Mouse (Mus musculus) heart, embryonic 12.5 days (tissue): ENCODE results near the gene Ncapg2. TPM values are rescaled to one million over a fixed set of nuclear protein-coding genes. Genes with fewer than 3 reads are reported as not detected.
A peak's percentile ranks its signal among the peaks of the same experiment; 100 is the strongest.

Experiments used
- ATAC-seq: fragments of 200-750 bp; cut with Nextera tagmentation; 2 replicates; pipeline ENCODE4 v1.8.0; 2017; ENCODE audit warnings: moderate TSS enrichment, moderate library complexity; ENCODE audit not compliant: insufficient number of reproducible peaks, low FRiP score
- H3K27ac ChIP-seq: fragments of 300-500 bp; sonication (generic); 2 replicates; pipeline ENCODE4 v1.5.1; 2016; ENCODE audit warnings: mild to moderate bottlenecking, moderate library complexity; ENCODE audit not compliant: poor library complexity, severe bottlenecking
- H3K27me3 ChIP-seq: fragments of 300-500 bp; sonication (generic); replicated peaks from 2 replicates; pipeline ENCODE4 v1.6.1; 2016; ENCODE audit warnings: mild to moderate bottlenecking, moderate library complexity
- H3K36me3 ChIP-seq: fragments of 300-500 bp; sonication (generic); 2 replicates; pipeline ENCODE4 v1.6.1; 2016; ENCODE audit warnings: mild to moderate bottlenecking, moderate library complexity
- H3K4me1 ChIP-seq: fragments of 300-500 bp; sonication (generic); replicated peaks from 2 replicates; pipeline ENCODE4 v1.6.1; 2016; ENCODE audit warnings: mild to moderate bottlenecking
- H3K4me2 ChIP-seq: fragments of 300-500 bp; sonication (generic); 2 replicates; pipeline ENCODE4 v1.6.1; 2016; ENCODE audit warnings: mild to moderate bottlenecking, moderate library complexity
- H3K4me3 ChIP-seq: fragments of 300-500 bp; sonication (generic); 2 replicates; pipeline ENCODE4 v1.5.1; 2016; ENCODE audit warnings: mild to moderate bottlenecking
- H3K9ac ChIP-seq: fragments of 300-500 bp; sonication (generic); 2 replicates; pipeline ENCODE4 v1.6.1; 2016; ENCODE audit warnings: mild to moderate bottlenecking, moderate library complexity
- H3K9me3 ChIP-seq: fragments of 300-500 bp; sonication (generic); replicated peaks from 2 replicates; pipeline ENCODE4 v1.6.1; 2016; ENCODE audit warnings: mild to moderate bottlenecking, moderate library complexity
- WGBS: fragments of 180-500 bp; shearing (Covaris S2); methylation state at CpG from one replicate; pipeline ENCODE4 v1.1.7; 2016; 5-methylcytosine and 5-hydroxymethylcytosine counted together
- polyA plus RNA-seq: library from polyadenylated mRNA; unstranded; fragments of >200 nt; fragmentation: Nextera tagmentation; extraction: Ambion mirVana; gene quantifications from 2 replicates; pipeline ENCODE4 v1.2.1, GENCODE M21; 2016

Ncapg2 gene
- polyA plus RNA-seq, 1 experiment from 2014 or later, result 36.7 TPM

GRCm38 (mm10) chr12:116396072-116396695, 9.0 kb upstream of the Ncapg2 start:
- Histone ChIP-seq H3K4me2 (no peak overlapping the region), H3K4me1 (no peaks in the 10 kb centered on the region), H3K36me3 (no peaks in the 10 kb centered on the region), H3K4me3 (no peak overlapping the region), H3K9me3 (no peaks in the 10 kb centered on the region), H3K27ac (no peak overlapping the region), H3K27me3 (no peaks in the 10 kb centered on the region), H3K9ac (no peak overlapping the region)
- WGBS, result 72% methylated on average over 2 of the region's 2 CpGs
- ATAC-seq, result no peak

GRCm38 (mm10) chr12:116404012-116404679, 1.1 kb upstream of the Ncapg2 start:
- Histone ChIP-seq H3K27ac (no peak overlapping the region), H3K9ac (peak overlapping the region; percentile 69; the same call in 1 of the 2 replicates), H3K4me2 (peak overlapping the region; percentile 87), H3K36me3 (peaks cover 36% of the 10 kb centered on the region), H3K27me3 (no peaks in the 10 kb centered on the region), H3K4me1 (peaks cover 10% of the 10 kb centered on the region), H3K4me3 (peak overlapping the region; percentile 87), H3K9me3 (peaks cover 17% of the 10 kb centered on the region)
- ATAC-seq, result no peak
- 95% methylated on average over 18 of the region's 18 CpGs for WGBS

GRCm38 (mm10) chr12:116405836-116406155, 594 bp downstream of the Ncapg2 start:
- ATAC-seq, result peak; percentile 35
- Histone ChIP-seq H3K9me3 (peaks cover 17% of the 10 kb centered on the region), H3K27me3 (no peaks in the 10 kb centered on the region), H3K4me2 (peak overlapping the region; percentile 87), H3K36me3 (peaks cover 45% of the 10 kb centered on the region), H3K9ac (peak overlapping the region; percentile 88), H3K4me1 (peaks cover 10% of the 10 kb centered on the region), H3K4me3 (peak overlapping the region; percentile 87), H3K27ac (no peak overlapping the region; the same call in 1 of the 2 replicates)
- WGBS, result 11% methylated on average over 8 of the region's 8 CpGs

GRCm38 (mm10) chr12:116407883-116408282, 2.7 kb downstream of the Ncapg2 start:
- ATAC-seq, result no peak
- H3K27me3 ChIP-seq, result no peaks in the 10 kb centered on the region
- H3K36me3 ChIP-seq, result peaks cover 47% of the 10 kb centered on the region
- H3K4me3 ChIP-seq, result no peak overlapping the region
- H3K4me2 ChIP-seq, result no peak overlapping the region
- peaks cover 10% of the 10 kb centered on the region for H3K4me1 ChIP-seq
- 90% methylated on average over 5 of the region's 5 CpGs for WGBS
- H3K9me3 ChIP-seq, result peaks cover 11% of the 10 kb centered on the region
- H3K27ac ChIP-seq, result no peak overlapping the region
- H3K9ac ChIP-seq, result no peak overlapping the region

GRCm38 (mm10) chr12:116414941-116415340, 9.7 kb downstream of the Ncapg2 start:
- H3K4me1 ChIP-seq, result no peaks in the 10 kb centered on the region
- no peaks in the 10 kb centered on the region for H3K9me3 ChIP-seq
- H3K4me3 ChIP-seq, result no peak overlapping the region
- no peaks in the 10 kb centered on the region for H3K27me3 ChIP-seq
- no peak for ATAC-seq
- no peak overlapping the region for H3K9ac ChIP-seq
- WGBS, result 92% methylated on average over 4 of the region's 4 CpGs
- H3K27ac ChIP-seq, result no peak overlapping the region
- H3K4me2 ChIP-seq, result no peak overlapping the region
- H3K36me3 ChIP-seq, result peaks cover 46% of the 10 kb centered on the region

GRCm38 (mm10) chr12:116416514-116416913, 11.3 kb downstream of the Ncapg2 start:
- ATAC-seq, result no peak
- no peak overlapping the region for H3K4me2 ChIP-seq
- no peaks in the 10 kb centered on the region for H3K9me3 ChIP-seq
- H3K27me3 ChIP-seq, result no peaks in the 10 kb centered on the region
- H3K4me3 ChIP-seq, result no peak overlapping the region
- H3K9ac ChIP-seq, result no peak overlapping the region
- peaks cover 49% of the 10 kb centered on the region for H3K36me3 ChIP-seq
- H3K27ac ChIP-seq, result no peak overlapping the region
- H3K4me1 ChIP-seq, result no peaks in the 10 kb centered on the region
- 94% methylated on average over 1 of the region's 1 CpGs for WGBS

GRCm38 (mm10) chr12:116421656-116422055, 16.5 kb downstream of the Ncapg2 start:
- Histone ChIP-seq H3K4me1 (no peaks in the 10 kb centered on the region), H3K36me3 (peaks cover 50% of the 10 kb centered on the region), H3K4me3 (no peak overlapping the region), H3K27me3 (no peaks in the 10 kb centered on the region), H3K9me3 (no peaks in the 10 kb centered on the region), H3K4me2 (no peak overlapping the region), H3K27ac (no peak overlapping the region), H3K9ac (no peak overlapping the region)
- 89% methylated on average over 2 of the region's 2 CpGs for WGBS
- ATAC-seq, result no peak

GRCm38 (mm10) chr12:116425392-116425791, 20.2 kb downstream of the Ncapg2 start:
- no peak overlapping the region for H3K4me3 ChIP-seq
- H3K36me3 ChIP-seq, result peaks cover 64% of the 10 kb centered on the region
- no peak overlapping the region for H3K4me2 ChIP-seq
- no peaks in the 10 kb centered on the region for H3K9me3 ChIP-seq
- no peaks in the 10 kb centered on the region for H3K4me1 ChIP-seq
- 91% methylated on average over 2 of the region's 2 CpGs for WGBS
- no peak overlapping the region for H3K27ac ChIP-seq
- H3K9ac ChIP-seq, result no peak overlapping the region
- H3K27me3 ChIP-seq, result no peaks in the 10 kb centered on the region
- ATAC-seq, result no peak

GRCm38 (mm10) chr12:116433742-116434141, 28.5 kb downstream of the Ncapg2 start:
- no peaks in the 10 kb centered on the region for H3K27me3 ChIP-seq
- no peak overlapping the region for H3K9ac ChIP-seq
- no peak overlapping the region for H3K4me2 ChIP-seq
- H3K9me3 ChIP-seq, result no peaks in the 10 kb centered on the region
- no peaks in the 10 kb centered on the region for H3K4me1 ChIP-seq
- no peak for ATAC-seq
- H3K4me3 ChIP-seq, result no peak overlapping the region
- WGBS, result 86% methylated on average over 2 of the region's 2 CpGs
- H3K27ac ChIP-seq, result no peak overlapping the region
- H3K36me3 ChIP-seq, result peaks cover 62% of the 10 kb centered on the region

- Histone ChIP-seq H3K27me3 (no peaks in the 10 kb centered on the region), H3K36me3 (peaks cover 62% of the 10 kb centered on the region), H3K9ac (no peak overlapping the region), H3K4me3 (no peak overlapping the region), H3K4me1 (0 out of 2 replicates have a peak, but pooled peaks cover 5% of the 10 kb centered on the region), H3K4me2 (no peak overlapping the region), H3K27ac (no peak overlapping the region), H3K9me3 (no peaks in the 10 kb centered on the region)
- WGBS, result 91% methylated on average over 2 of the region's 2 CpGs
- ATAC-seq, result no peak
Observed at GRCm38 (mm10) chr12:116435232-116435631, 30.0 kb downstream of the Ncapg2 start.

GRCm38 (mm10) chr12:116436125-116436524, 30.9 kb downstream of the Ncapg2 start:
- Histone ChIP-seq H3K27me3 (no peaks in the 10 kb centered on the region), H3K4me3 (no peak overlapping the region), H3K9me3 (no peaks in the 10 kb centered on the region), H3K4me1 (0 out of 2 replicates have a peak, but pooled peaks cover 5% of the 10 kb centered on the region), H3K36me3 (peaks cover 64% of the 10 kb centered on the region), H3K9ac (no peak overlapping the region), H3K4me2 (no peak overlapping the region), H3K27ac (no peak overlapping the region)
- ATAC-seq, result no peak
- WGBS, result 82% methylated on average over 3 of the region's 3 CpGs
